Mouse (Mus musculus) spleen, embryonic (tissue): ENCODE data around the gene Cd300lg.

Experiments
- CTCF ChIA-PET: fragments of 350-600 bp; sonication (Branson Sonifier 250); formaldehyde crosslinking; loops from one replicate; lab custom pipeline; 2022; lab: Charles Lee

Cd300lg gene

GRCm38 (mm10) chr11:102051541-102051940, 10.2 kb downstream of the Cd300lg start:
- CTCF ChIA-PET, result no interaction called here

GRCm38 (mm10) chr11:102051954-102052353, 10.6 kb downstream of the Cd300lg start:
- CTCF ChIA-PET, result no interaction called here

GRCm38 (mm10) chr11:102052697-102053096, 11.4 kb downstream of the Cd300lg start:
- CTCF ChIA-PET, result no interaction called here

GRCm38 (mm10) chr11:102053183-102053582, 11.9 kb downstream of the Cd300lg start:
- CTCF ChIA-PET, result interaction anchor here (0.9 kb wide), 1 partner anchor 12 kb away, joined by 4 read pairs; the partner anchor contains the start of gene Cd300lg

- CTCF ChIA-PET, result interaction anchor here (0.7 to 0.9 kb wide), 2 partner anchors 13 to 169 kb away, joined by 4 to 21 read pairs; partner anchors contain the start of gene Cd300lg
These were observed 12.5 kb downstream of the Cd300lg start for GRCm38 (mm10) chr11:102053847-102054246.

- CTCF ChIA-PET, result interaction anchor here (0.7 to 0.8 kb wide), 2 partner anchors 11 to 38 kb away, joined by 18 to 19 read pairs; no protein-coding TSS in a partner anchor
These were observed 20.1 kb downstream of the Cd300lg start for GRCm38 (mm10) chr11:102061236-102061940.

- CTCF ChIA-PET, result no interaction called here
These were observed 20.7 kb downstream of the Cd300lg start for GRCm38 (mm10) chr11:102061941-102062473.

- CTCF ChIA-PET, result no interaction called here
These were observed 21.8 kb downstream of the Cd300lg start for GRCm38 (mm10) chr11:102063076-102063475.

GRCm38 (mm10) chr11:102068969-102069368, 27.7 kb downstream of the Cd300lg start:
- CTCF ChIA-PET, result no interaction called here

GRCm38 (mm10) chr11:102069633-102070032, 28.3 kb downstream of the Cd300lg start:
- CTCF ChIA-PET, result no interaction called here

GRCm38 (mm10) chr11:102070426-102070825, 29.1 kb downstream of the Cd300lg start:
- CTCF ChIA-PET, result no interaction called here

- CTCF ChIA-PET, result interaction anchor here (0.5 kb wide), 1 partner anchor 12 kb away, joined by 18 read pairs; no protein-coding TSS in a partner anchor
These were observed 31.4 kb downstream of the Cd300lg start for GRCm38 (mm10) chr11:102072729-102073128.

- CTCF ChIA-PET, result no interaction called here
These were observed 32.4 kb downstream of the Cd300lg start for GRCm38 (mm10) chr11:102073722-102074121.

GRCm38 (mm10) chr11:102082322-102082721, 41.0 kb downstream of the Cd300lg start:
- CTCF ChIA-PET, result interaction anchor here (0.6 kb wide), 1 partner anchor 311 kb away, joined by 7 read pairs; no protein-coding TSS in a partner anchor

- CTCF ChIA-PET, result no interaction called here
These were observed 41.9 kb downstream of the Cd300lg start for GRCm38 (mm10) chr11:102083193-102083592.

GRCm38 (mm10) chr11:102084159-102084558, 42.9 kb downstream of the Cd300lg start:
- CTCF ChIA-PET, result no interaction called here

GRCm38 (mm10) chr11:102086331-102086730, 45.0 kb downstream of the Cd300lg start:
- CTCF ChIA-PET, result no interaction called here

GRCm38 (mm10) chr11:102087081-102087751, 45.9 kb downstream of the Cd300lg start:
- CTCF ChIA-PET, result interaction anchor here (0.6 to 0.7 kb wide), 2 partner anchors 10 to 55 kb away, joined by 5 to 9 read pairs; no protein-coding TSS in a partner anchor

GRCm38 (mm10) chr11:102087931-102088898, 46.9 kb downstream of the Cd300lg start, which contains the start of gene Mpp2:
Gene Mpp2 (minus strand): TSS chr11:102088515.
- CTCF ChIA-PET, result interaction anchor here (0.7 kb wide), 1 partner anchor 9 kb away, joined by 5 read pairs; no protein-coding TSS in a partner anchor

GRCm38 (mm10) chr11:102089088-102089808, 47.9 kb downstream of the Cd300lg start:
- CTCF ChIA-PET, result no interaction called here
